Mouse (Mus musculus) myocyte (in vitro differentiated cells): ENCODE results near the gene Ski. TPM values are rescaled to one million over a fixed set of nuclear protein-coding genes. Genes with fewer than 3 reads are reported as not detected.
A peak's percentile ranks its signal among the peaks of the same experiment; 100 is the strongest.

Source experiments
- H3K27me3 ChIP-seq: one replicate; pipeline ENCODE4 v1.6.1; 2011; ENCODE audit not compliant: control insufficient read depth, insufficient read depth, insufficient read length
- H3K36me3 ChIP-seq: one replicate; pipeline ENCODE4 v1.6.1; 2011; ENCODE audit not compliant: control insufficient read depth, insufficient read depth
- H3K4me2 ChIP-seq: one replicate; pipeline ENCODE4 v1.6.1; 2011; ENCODE audit warnings: low read depth, control low read depth
- H3K4me3 ChIP-seq: one replicate; pipeline ENCODE4 v1.5.1; 2011; ENCODE audit warnings: mild to moderate bottlenecking, control low read depth, moderate library complexity
- H3K79me2 ChIP-seq: one replicate; pipeline ENCODE4 v1.6.1; 2011; ENCODE audit not compliant: control insufficient read depth, insufficient read depth
- H3ac ChIP-seq: one replicate; pipeline ENCODE4 v1.6.1; 2011; ENCODE audit not compliant: control insufficient read depth, insufficient read length
- CEBPB ChIP-seq: IDR thresholded peaks from 2 replicates; pipeline ENCODE4 v1.6.1; 2011; ENCODE audit warnings: mild to moderate bottlenecking, moderate library complexity; ENCODE audit not compliant: poor library complexity, insufficient read depth, severe bottlenecking
- E2F4 ChIP-seq: IDR thresholded peaks from one replicate; pipeline ENCODE4 v1.6.1; 2011; ENCODE audit warnings: mild to moderate bottlenecking, control low read depth, moderate library complexity; ENCODE audit not compliant: insufficient read depth
- MAX ChIP-seq: IDR thresholded peaks from one replicate; pipeline ENCODE4 v1.6.1; 2011; ENCODE audit warnings: low read depth, mild to moderate bottlenecking, control low read depth
- MYOD1 ChIP-seq, 3 experiments: IDR thresholded peaks; one replicate each; pipeline ENCODE4 v1.6.1; 2011; ENCODE audit warnings: control low read depth in 2 of 3, low read depth in 2 of 3, mild to moderate bottlenecking in 2 of 3, moderate library complexity in 1 of 3; ENCODE audit not compliant: insufficient read length in 2 of 3, control insufficient read depth in 1 of 3
- MYOG ChIP-seq, 3 experiments: IDR thresholded peaks; one replicate each; pipeline ENCODE4 v1.6.1; 2011; ENCODE audit warnings: control low read depth in 2 of 3, low read depth in 2 of 3, mild to moderate bottlenecking in 2 of 3; ENCODE audit not compliant: insufficient read length in 2 of 3, control insufficient read depth in 1 of 3, insufficient read depth in 1 of 3
- POLR2A ChIP-seq: IDR thresholded peaks from one replicate; pipeline ENCODE4 v1.6.1; 2011; ENCODE audit warnings: low read depth, mild to moderate bottlenecking, control low read depth, moderate library complexity; ENCODE audit not compliant: insufficient read length
- POLR2AphosphoS2 ChIP-seq: IDR thresholded peaks from one replicate; pipeline ENCODE4 v1.6.1; 2011; ENCODE audit warnings: low read depth, control low read depth; ENCODE audit not compliant: insufficient read length
- REST ChIP-seq: IDR thresholded peaks from one replicate; pipeline ENCODE4 v1.6.1; 2011; ENCODE audit warnings: mild to moderate bottlenecking, control low read depth, moderate library complexity; ENCODE audit not compliant: insufficient read depth, insufficient read length
- SRF ChIP-seq: IDR thresholded peaks from one replicate; pipeline ENCODE4 v1.6.1; 2011; ENCODE audit warnings: low read depth; ENCODE audit not compliant: control insufficient read depth, insufficient read length
- TCF12 ChIP-seq: IDR thresholded peaks from one replicate; pipeline ENCODE4 v1.6.1; 2011; ENCODE audit warnings: mild to moderate bottlenecking, control low read depth; ENCODE audit not compliant: poor library complexity, insufficient read depth, severe bottlenecking
- TCF3 ChIP-seq: IDR thresholded peaks from one replicate; pipeline ENCODE4 v1.6.1; 2011; ENCODE audit warnings: low read depth, control low read depth; ENCODE audit not compliant: insufficient read length
- USF1 ChIP-seq: IDR thresholded peaks from one replicate; pipeline ENCODE4 v1.6.1; 2011; ENCODE audit warnings: low read depth, mild to moderate bottlenecking, control low read depth, moderate library complexity
- polyA plus RNA-seq: library from polyadenylated mRNA; unstranded; fragments of >200 nt; fragmentation: generic; extraction: Trizol; gene quantifications from one replicate; pipeline ENCODE4 v1.2.1, GENCODE M21; 2012; ENCODE audit warnings: missing spikeins

Gene Ski
- polyA plus RNA-seq, 1 experiment, result 54.5 TPM

DNA sequence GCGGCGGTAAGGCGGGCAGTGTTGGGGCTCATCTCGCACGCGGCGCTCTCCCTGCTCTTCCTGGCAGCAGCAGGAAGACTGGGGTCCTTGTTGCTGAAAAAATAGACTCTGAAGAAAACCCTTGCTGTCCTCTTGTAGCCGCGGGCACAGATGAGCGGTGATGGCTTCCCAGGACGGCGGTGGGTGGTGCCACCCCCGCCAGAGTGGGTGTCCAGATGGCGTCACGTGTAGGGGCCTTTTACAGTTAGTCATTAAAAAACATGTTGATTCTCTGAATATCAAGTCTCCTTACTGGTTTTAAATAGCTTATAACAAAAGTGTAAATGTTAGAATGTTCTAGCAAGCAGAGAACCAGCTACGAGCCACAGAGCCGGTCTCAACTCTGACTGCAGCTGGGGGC lies 65.7 kb downstream of the Ski start:
- Histone ChIP-seq H3K79me2 (peaks cover 23% of the 10 kb centered on the region), H3K4me2 (no peak overlapping the region), H3K4me3 (no peak overlapping the region), H3K36me3 (peaks cover 33% of the 10 kb centered on the region), H3K27me3 (no peaks in the 10 kb centered on the region), H3ac (no peak overlapping the region)
- TF ChIP-seq MYOG (IDR thresholded peaks at IDR 0.05; ENCODE audit: control insufficient read depth in 1 of 3, insufficient read depth in 1 of 3, insufficient read length in 2 of 3, low read depth in 2 of 3) (no peak), POLR2A (no peak), E2F4 (no peak), CEBPB (no peak), MAX (no peak), REST (no peak), SRF (no peak), POLR2AphosphoS2 (no peak), TCF3 (no peak), USF1 (no peak), TCF12 (no peak), MYOD1 (IDR thresholded peaks at IDR 0.05; ENCODE audit: control insufficient read depth in 1 of 3, insufficient read length in 2 of 3, low read depth in 2 of 3) (no peak)

DNA sequence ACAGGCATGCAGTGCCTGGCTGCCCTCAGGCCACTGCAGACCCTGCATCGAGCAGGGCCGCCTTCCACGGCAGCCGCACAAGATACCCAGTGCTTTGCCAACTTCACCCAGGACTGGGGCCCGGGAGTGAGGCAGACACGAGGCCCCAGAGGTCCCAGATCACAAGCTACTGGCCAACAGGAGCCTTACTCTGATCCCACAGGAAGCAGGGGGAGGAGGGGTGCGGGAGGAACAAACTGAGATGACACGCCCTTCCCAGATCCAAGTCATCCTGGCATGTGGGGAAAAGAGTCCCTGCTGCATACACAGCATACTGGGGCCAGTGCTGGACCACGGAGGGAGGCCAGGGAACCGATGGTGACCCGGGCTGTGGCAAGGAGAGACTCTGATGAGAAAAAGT lies 67.4 kb downstream of the Ski start:
- H3K27me3 ChIP-seq, result no peaks in the 10 kb centered on the region
- no peak overlapping the region for H3ac ChIP-seq
- no peak overlapping the region for H3K4me3 ChIP-seq
- peak in 1 of 3 experiments; percentile 17 for TF ChIP-seq MYOD1 (IDR thresholded peaks at IDR 0.05; ENCODE audit: control insufficient read depth in 1 of 3, insufficient read length in 2 of 3, low read depth in 2 of 3)
- no peak for TF ChIP-seq SRF
- no peak for TF ChIP-seq CEBPB
- TF ChIP-seq REST, result no peak
- TF ChIP-seq POLR2A, result peak; percentile 36
- TF ChIP-seq USF1, result no peak
- TF ChIP-seq POLR2AphosphoS2, result peak; percentile 32
- TF ChIP-seq MAX, result no peak
- no peak for TF ChIP-seq TCF12
- TF ChIP-seq MYOG (IDR thresholded peaks at IDR 0.05; ENCODE audit: control insufficient read depth in 1 of 3, insufficient read depth in 1 of 3, insufficient read length in 2 of 3, low read depth in 2 of 3), result peak in 1 of 3 experiments; percentile 40
- no peak for TF ChIP-seq E2F4
- TF ChIP-seq TCF3, result no peak
- peak overlapping the region; percentile 35 for H3K4me2 ChIP-seq
- H3K36me3 ChIP-seq, result peaks cover 27% of the 10 kb centered on the region
- peaks cover 6% of the 10 kb centered on the region for H3K79me2 ChIP-seq

DNA sequence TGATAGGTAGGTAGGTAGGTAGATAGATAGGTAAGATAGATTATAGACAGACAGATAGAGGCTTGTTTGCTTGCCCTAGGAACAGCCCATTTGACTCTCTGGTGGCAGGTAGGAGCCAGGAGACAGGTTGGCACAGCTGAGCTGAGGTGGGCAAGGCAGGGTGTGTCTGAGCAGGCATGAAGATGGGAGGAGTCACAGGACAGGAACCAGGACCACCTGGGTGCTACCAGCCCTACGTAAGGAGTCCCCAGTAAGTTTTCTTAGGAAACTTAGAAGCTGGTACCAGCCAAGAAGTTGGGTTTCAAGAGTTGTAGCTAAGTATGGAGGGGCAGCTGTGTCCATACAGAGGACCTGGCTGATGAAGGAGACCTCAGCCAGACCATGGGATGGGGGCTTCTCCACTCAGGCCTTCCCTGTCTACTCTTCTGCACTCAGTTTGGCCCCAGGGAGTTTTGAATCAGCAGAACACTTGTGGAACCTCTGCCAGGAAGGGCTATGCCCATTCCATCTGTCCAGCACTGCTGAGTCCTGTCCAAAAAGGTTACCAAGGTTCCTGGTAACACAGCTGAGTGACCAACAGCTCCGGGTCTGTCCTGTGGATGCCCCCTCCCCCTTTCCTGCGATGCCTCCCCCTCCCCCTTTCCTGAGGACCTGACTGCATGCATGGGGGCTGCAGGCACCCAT lies 68.9 kb downstream of the Ski start:
- no peak overlapping the region for H3K4me2 ChIP-seq
- H3K27me3 ChIP-seq, result no peaks in the 10 kb centered on the region
- no peak overlapping the region for H3ac ChIP-seq
- H3K36me3 ChIP-seq, result peaks cover 13% of the 10 kb centered on the region
- no peaks in the 10 kb centered on the region for H3K79me2 ChIP-seq
- TF ChIP-seq E2F4 (no peak), CEBPB (no peak), MAX (no peak), SRF (no peak), USF1 (no peak), POLR2AphosphoS2 (no peak), TCF3 (no peak), MYOD1 (IDR thresholded peaks at IDR 0.05; ENCODE audit: control insufficient read depth in 1 of 3, insufficient read length in 2 of 3, low read depth in 2 of 3) (no peak), MYOG (IDR thresholded peaks at IDR 0.05; ENCODE audit: control insufficient read depth in 1 of 3, insufficient read depth in 1 of 3, insufficient read length in 2 of 3, low read depth in 2 of 3) (no peak), REST (no peak), POLR2A (no peak), TCF12 (no peak)
- H3K4me3 ChIP-seq, result no peak overlapping the region

DNA sequence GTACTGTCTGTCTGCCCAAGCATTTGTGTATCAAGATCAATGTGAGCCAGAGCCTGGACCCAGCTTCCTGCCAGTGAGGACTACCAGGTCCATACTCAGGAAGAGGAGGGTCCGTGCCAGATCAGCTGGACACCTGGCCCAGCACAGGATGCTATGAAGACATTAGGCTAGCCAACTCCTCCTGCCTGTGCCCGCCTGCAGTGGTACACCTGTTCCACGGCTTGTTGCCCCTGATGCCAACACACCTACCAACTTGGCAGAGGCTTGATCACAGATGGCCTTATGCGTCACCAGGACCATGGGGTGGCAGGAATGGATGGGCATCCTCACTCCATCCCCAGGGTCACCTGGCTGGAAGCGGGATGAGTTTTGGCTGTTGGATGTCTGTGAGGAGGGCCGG lies 69.9 kb downstream of the Ski start:
- Histone ChIP-seq H3ac (no peak overlapping the region), H3K4me3 (no peak overlapping the region), H3K36me3 (peaks cover 10% of the 10 kb centered on the region), H3K79me2 (no peaks in the 10 kb centered on the region), H3K27me3 (no peaks in the 10 kb centered on the region), H3K4me2 (no peak overlapping the region)
- TF ChIP-seq MYOD1 (IDR thresholded peaks at IDR 0.05; ENCODE audit: control insufficient read depth in 1 of 3, insufficient read length in 2 of 3, low read depth in 2 of 3), result peak in 1 of 3 experiments; percentile 69
- TF ChIP-seq MYOG (IDR thresholded peaks at IDR 0.05; ENCODE audit: control insufficient read depth in 1 of 3, insufficient read depth in 1 of 3, insufficient read length in 2 of 3, low read depth in 2 of 3), result peak in 1 of 3 experiments; percentile 17
- no peak for TF ChIP-seq E2F4
